Mouse (Mus musculus) E14TG2a.4 (cell line): Measurements from ENCODE around the gene Tsg101.

ENCODE experiments used
- CTCF ChIP-seq: conservative IDR thresholded peaks from 2 replicates; pipeline ENCODE4 v1.5.1; 2014; ENCODE audit warnings: low read length
- NANOG ChIP-seq: IDR thresholded peaks from 2 replicates; pipeline ENCODE4 v1.6.1; 2014; ENCODE audit warnings: borderline replicate concordance, low read length, mixed read lengths

GRCm38 (mm10) chr7:46845978-46846485 is 73.7 kb downstream of the Tsg101 start:
- TF ChIP-seq CTCF, result no peak
- TF ChIP-seq NANOG, result no peak
